Mouse (Mus musculus): ENCODE results near the gene Mdga1.

DNA sequence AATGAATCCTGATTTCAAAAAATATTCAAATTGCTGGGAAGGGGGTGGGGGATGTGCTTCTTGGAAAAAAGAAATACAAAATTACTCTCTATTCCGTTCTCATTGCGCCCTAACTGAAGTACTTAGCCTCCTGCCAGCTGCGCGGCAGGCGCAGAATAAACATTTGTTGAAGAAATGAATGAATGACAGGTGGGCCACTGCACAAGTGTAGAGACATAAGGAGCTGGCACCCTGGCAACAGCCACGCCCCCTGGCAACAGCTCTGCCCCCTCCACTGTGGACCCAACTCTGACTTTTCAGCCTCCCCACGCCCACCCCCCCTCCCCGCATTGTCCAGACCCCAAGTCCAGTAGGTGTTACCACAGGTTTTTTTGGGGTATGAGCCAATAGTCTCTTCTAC, 19.3 kb downstream of the Mdga1 start:
- no peak for TF ChIP-seq CTCF (conservative IDR thresholded peaks at IDR 0.05; ENCODE audit: low read length)
- TF ChIP-seq NANOG (IDR thresholded peaks at IDR 0.05; ENCODE audit: borderline replicate concordance, low read length): no peak
- no peak for TF ChIP-seq POU5F1 (IDR thresholded peaks at IDR 0.05; ENCODE audit: borderline replicate concordance, low read length)
